Mouse (Mus musculus) embryonic facial prominence, embryonic 11.5 days (tissue): ENCODE measurements around the gene Kcnj6. TPM values are rescaled to one million over a fixed set of nuclear protein-coding genes. Genes with fewer than 3 reads are reported as not detected.

Source experiments
- ATAC-seq: fragments of 200-750 bp; cut with Nextera tagmentation; replicated peaks from 2 replicates; pipeline ENCODE4 v1.8.0; 2017; ENCODE audit warnings: low read depth; ENCODE audit not compliant: insufficient number of reproducible peaks, low FRiP score, low TSS enrichment
- DNase-seq: peaks from one replicate; pipeline ENCODE4 v3.0.0-alpha.2; 2015; ENCODE audit warnings: low spot score
- H3K27ac ChIP-seq: fragments of 300-500 bp; sonication (generic); replicated peaks from 2 replicates; pipeline ENCODE4 v1.5.1; 2014; ENCODE audit warnings: mild to moderate bottlenecking, low read depth, low read length, control low read depth
- H3K27me3 ChIP-seq: fragments of 300-500 bp; sonication (generic); 2 replicates; pipeline ENCODE4 v1.6.1; 2014; ENCODE audit warnings: mild to moderate bottlenecking, low read length, moderate library complexity, mixed read lengths; ENCODE audit not compliant: control insufficient read depth, insufficient read depth
- H3K36me3 ChIP-seq: fragments of 300-500 bp; sonication (generic); replicated peaks from 2 replicates; pipeline ENCODE4 v1.6.1; 2014; ENCODE audit warnings: low read depth, mild to moderate bottlenecking, low read length, moderate library complexity, mixed read lengths; ENCODE audit not compliant: control insufficient read depth, insufficient read depth
- H3K4me1 ChIP-seq: fragments of 300-500 bp; sonication (generic); 2 replicates; pipeline ENCODE4 v1.6.1; 2014; ENCODE audit warnings: low read length, mixed read lengths; ENCODE audit not compliant: control insufficient read depth, insufficient read depth
- H3K4me2 ChIP-seq: fragments of 300-500 bp; sonication (generic); 2 replicates; pipeline ENCODE4 v1.6.1; 2014; ENCODE audit warnings: low read depth, mild to moderate bottlenecking, control low read depth, low read length, moderate library complexity
- H3K4me3 ChIP-seq: fragments of 300-500 bp; sonication (generic); 2 replicates; pipeline ENCODE4 v1.5.1; 2014; ENCODE audit warnings: low read depth, low read length, control low read depth
- H3K9ac ChIP-seq: fragments of 300-500 bp; sonication (generic); replicated peaks from 2 replicates; pipeline ENCODE4 v1.6.1; 2014; ENCODE audit warnings: mild to moderate bottlenecking, control low read depth, low read length
- H3K9me3 ChIP-seq: fragments of 300-500 bp; sonication (generic); replicated peaks from 2 replicates; pipeline ENCODE4 v1.6.1; 2016; ENCODE audit warnings: mild to moderate bottlenecking, low read length, inconsistent platforms, mixed read lengths; ENCODE audit not compliant: control insufficient read depth
- WGBS: fragments of 180-500 bp; shearing (Covaris S2); extraction: QIAGEN DNeasy Blood & Tissue Kit; methylation state at CpG from one replicate; pipeline ENCODE4 v1.1.7; 2014; 5-methylcytosine and 5-hydroxymethylcytosine counted together
- polyA plus RNA-seq: library from polyadenylated mRNA; unstranded; fragments of >200 nt; fragmentation: Nextera tagmentation; extraction: Ambion mirVana; gene quantifications from 2 replicates; pipeline ENCODE4 v1.2.1, GENCODE M21; 2014

The Kcnj6 gene
- polyA plus RNA-seq, 1 experiment from 2014 or later = not detected

- DNase-seq = no peak
- Histone ChIP-seq H3K9ac (no peak overlapping the region), H3K36me3 (no peaks in the 10 kb centered on the region), H3K27me3 (no peaks in the 10 kb centered on the region), H3K4me2 (no peak overlapping the region), H3K4me1 (no peaks in the 10 kb centered on the region), H3K27ac (no peak overlapping the region), H3K9me3 (no peaks in the 10 kb centered on the region), H3K4me3 (no peak overlapping the region)
- WGBS = 70% methylated on average over 7 of the region's 7 CpGs
- ATAC-seq = no peak
Measured at GRCm38 (mm10) chr16:94720476-94721153, 276.9 kb downstream of the Kcnj6 start.

DNA sequence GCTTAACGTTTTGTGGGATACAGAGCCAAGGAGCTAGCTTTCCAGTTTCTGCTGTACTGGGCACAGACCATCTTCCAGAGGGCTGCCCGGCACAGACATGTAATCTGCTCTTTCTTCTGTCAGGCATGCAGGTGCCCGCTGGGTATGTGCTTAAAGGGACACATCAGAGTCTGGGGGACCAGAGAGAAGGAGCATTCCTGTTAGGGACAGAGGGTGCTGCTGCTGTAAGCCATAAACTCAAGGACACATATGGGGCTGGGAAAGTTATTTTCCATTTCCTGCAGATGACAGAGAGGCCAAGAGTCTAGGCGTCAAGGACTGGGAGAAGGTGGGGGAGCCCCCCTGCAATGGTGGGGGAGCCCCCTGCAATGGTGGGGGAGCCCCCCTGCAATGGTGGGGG is 278.0 kb downstream of the Kcnj6 start:
- DNase-seq (no peak), ATAC-seq (no peak)
- Histone ChIP-seq H3K27ac (no peak overlapping the region), H3K4me2 (no peak overlapping the region), H3K9ac (no peak overlapping the region), H3K27me3 (no peaks in the 10 kb centered on the region; the same call in 1 of the 2 replicates), H3K9me3 (no peaks in the 10 kb centered on the region), H3K4me1 (no peaks in the 10 kb centered on the region), H3K36me3 (no peaks in the 10 kb centered on the region), H3K4me3 (no peak overlapping the region)
- WGBS = 70% methylated on average over 4 of the region's 4 CpGs

DNA sequence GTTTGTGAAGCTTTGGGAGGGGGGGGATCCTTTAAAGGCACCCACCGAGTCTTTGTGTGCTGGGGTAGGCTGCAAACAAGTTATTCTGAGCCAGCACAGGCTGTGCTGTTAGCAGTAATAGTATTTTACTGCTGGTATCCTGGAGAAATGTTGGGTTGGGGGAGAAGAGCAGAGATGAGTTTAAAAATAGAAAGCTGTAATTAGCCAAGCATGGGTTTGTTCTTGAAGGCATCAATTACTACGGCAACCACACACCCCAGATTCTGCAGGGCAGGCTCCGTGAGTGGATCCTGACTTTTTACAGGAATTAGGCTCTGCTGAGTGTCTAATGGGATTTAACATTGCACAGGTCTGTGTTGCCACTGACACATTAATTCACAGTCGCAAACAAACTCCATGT is 278.6 kb downstream of the Kcnj6 start:
- Histone ChIP-seq H3K27ac (no peak overlapping the region), H3K4me3 (no peak overlapping the region), H3K4me2 (no peak overlapping the region), H3K36me3 (no peaks in the 10 kb centered on the region), H3K9me3 (no peaks in the 10 kb centered on the region), H3K9ac (no peak overlapping the region), H3K4me1 (no peaks in the 10 kb centered on the region), H3K27me3 (no peaks in the 10 kb centered on the region; the same call in 1 of the 2 replicates)
- ATAC-seq (no peak), DNase-seq (no peak)
- 59% methylated on average over 4 of the region's 4 CpGs for WGBS

GRCm38 (mm10) chr16:94717051-94717450 is 280.4 kb downstream of the Kcnj6 start:
- no peak for DNase-seq
- Histone ChIP-seq H3K9me3 (no peaks in the 10 kb centered on the region), H3K9ac (no peak overlapping the region), H3K36me3 (no peaks in the 10 kb centered on the region), H3K4me3 (no peak overlapping the region), H3K27ac (no peak overlapping the region), H3K4me1 (no peaks in the 10 kb centered on the region), H3K4me2 (no peak overlapping the region), H3K27me3 (no peaks in the 10 kb centered on the region; the same call in 1 of the 2 replicates)
- 92% methylated on average over 11 of the region's 11 CpGs for WGBS
- no peak for ATAC-seq

DNA sequence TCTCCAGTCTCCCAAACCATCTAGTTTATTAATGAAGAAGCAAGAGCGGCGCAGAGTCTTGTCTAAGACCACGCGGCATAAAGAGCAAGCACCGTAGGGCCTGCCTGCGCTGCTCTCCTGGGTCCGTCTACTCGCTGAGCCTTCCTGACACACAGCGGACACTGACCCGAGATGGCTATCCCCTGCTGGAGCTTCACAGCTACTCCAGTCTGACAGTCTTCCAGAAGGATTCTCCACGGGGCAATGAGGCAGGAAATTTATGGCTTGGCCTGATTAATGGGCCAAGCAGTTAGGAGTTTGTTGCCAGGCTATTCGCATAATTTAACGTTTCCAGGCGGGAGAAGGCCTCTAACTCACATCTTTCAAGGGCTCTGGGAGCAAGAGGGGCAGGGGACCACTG is 283.0 kb downstream of the Kcnj6 start:
- no peak overlapping the region for H3K27ac ChIP-seq
- no peaks in the 10 kb centered on the region for H3K4me1 ChIP-seq
- WGBS = 67% methylated on average over 14 of the region's 14 CpGs
- H3K9me3 ChIP-seq = no peaks in the 10 kb centered on the region
- no peaks in the 10 kb centered on the region for H3K36me3 ChIP-seq
- H3K27me3 ChIP-seq = no peaks in the 10 kb centered on the region; the same call in 1 of the 2 replicates
- no peak overlapping the region for H3K9ac ChIP-seq
- H3K4me2 ChIP-seq = no peak overlapping the region
- ATAC-seq (no peak), DNase-seq (no peak)
- no peak overlapping the region for H3K4me3 ChIP-seq

DNA sequence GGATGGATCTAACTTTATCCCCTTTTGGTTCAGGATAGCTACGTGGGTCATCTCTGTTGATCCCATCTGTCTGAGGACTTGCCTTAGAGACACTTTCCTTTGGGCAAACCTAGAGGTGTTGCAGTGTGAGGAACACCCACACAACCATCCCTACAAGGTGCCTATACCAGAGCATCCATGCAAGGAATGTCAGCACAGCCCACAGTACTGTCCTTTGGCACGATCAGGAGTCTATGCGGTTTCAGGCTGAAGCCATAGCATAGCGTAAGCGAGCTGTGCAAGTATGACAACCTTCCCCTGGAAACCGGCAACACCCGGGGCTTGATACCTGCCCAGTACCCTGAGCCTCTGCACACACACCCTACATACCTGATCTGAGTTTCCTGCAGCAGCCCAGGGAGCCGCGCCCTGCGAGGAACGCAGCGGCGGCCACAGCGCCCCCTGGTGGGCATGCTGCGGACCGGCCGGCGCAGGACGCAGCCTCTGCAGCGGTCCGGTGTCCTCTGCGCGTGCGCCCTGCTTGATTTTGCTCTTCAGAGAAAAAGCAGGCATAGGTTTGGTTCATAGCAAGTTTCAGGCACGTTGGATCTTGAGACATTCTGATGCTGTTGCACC is 283.9 kb downstream of the Kcnj6 start:
- WGBS = 10% methylated on average over 25 of the region's 25 CpGs
- Histone ChIP-seq H3K27me3 (no peaks in the 10 kb centered on the region; the same call in 1 of the 2 replicates), H3K4me3 (no peak overlapping the region), H3K4me1 (no peaks in the 10 kb centered on the region), H3K36me3 (no peaks in the 10 kb centered on the region), H3K4me2 (peak overlapping the region; percentile 8; the same call in 1 of the 2 replicates), H3K27ac (no peak overlapping the region), H3K9me3 (no peaks in the 10 kb centered on the region), H3K9ac (no peak overlapping the region)
- DNase-seq = peak; percentile 82
- ATAC-seq = peak; percentile 68; the same call in 1 of the 2 replicates

GRCm38 (mm10) chr16:94701971-94702370 is 295.5 kb downstream of the Kcnj6 start:
- no peak for DNase-seq
- 84% methylated on average over 4 of the region's 4 CpGs for WGBS

DNA sequence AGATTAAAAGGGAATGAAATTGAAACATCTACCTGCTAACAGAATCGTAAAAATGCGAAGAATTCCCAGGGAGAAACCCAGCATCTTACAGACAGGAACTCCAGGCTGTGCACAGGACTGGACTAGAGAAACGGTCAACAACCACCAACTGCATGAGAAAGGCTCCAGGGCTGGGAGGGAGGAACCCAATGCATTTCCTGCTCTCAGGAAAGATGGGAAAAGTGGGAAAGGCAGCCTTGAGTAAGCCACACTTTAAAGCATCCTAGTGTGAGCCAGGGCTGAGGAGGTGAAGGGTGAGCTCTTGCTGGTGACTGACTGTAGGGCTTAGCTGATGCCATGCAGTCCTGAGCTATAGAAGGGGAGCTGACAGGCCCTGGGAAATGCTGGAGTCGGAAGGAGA is 296.4 kb downstream of the Kcnj6 start:
- Histone ChIP-seq H3K4me1 (no peaks in the 10 kb centered on the region), H3K27me3 (no peaks in the 10 kb centered on the region), H3K36me3 (no peaks in the 10 kb centered on the region), H3K4me3 (no peak overlapping the region), H3K4me2 (no peak overlapping the region), H3K9ac (no peak overlapping the region), H3K27ac (no peak overlapping the region), H3K9me3 (no peaks in the 10 kb centered on the region)
- no peak for DNase-seq
- ATAC-seq = no peak
- WGBS = 82% methylated on average over 4 of the region's 4 CpGs

More at GRCm38 (mm10) chr16:94701971-94702370, 295.5 kb downstream of the Kcnj6 start:
- Histone ChIP-seq H3K9me3 (no peaks in the 10 kb centered on the region), H3K27ac (no peak overlapping the region), H3K27me3 (no peaks in the 10 kb centered on the region), H3K4me2 (no peak overlapping the region), H3K4me3 (no peak overlapping the region), H3K4me1 (no peaks in the 10 kb centered on the region), H3K9ac (no peak overlapping the region), H3K36me3 (no peaks in the 10 kb centered on the region)
- no peak for ATAC-seq
